Mouse (Mus musculus): ENCODE measurements at regions not wholly inside any gene's neighbourhood (a gene's known extent, or its start where the extent isn't known, plus 50 kb on each side); places are given as distances from the start of the nearest gene placed in this dataset.

GRCm38 (mm10) chr2:40342579-40342978, 1116.3 kb upstream of the Ppp6c start:
- DNase-seq (ENCODE audit: low read depth): peak; percentile 32
- no peak for TF ChIP-seq CTCF (IDR thresholded peaks at IDR 0.05; ENCODE audit: borderline replicate concordance, extremely low read depth, insufficient read depth, insufficient read length)
- TF ChIP-seq POLR2A (IDR thresholded peaks at IDR 0.05; ENCODE audit: borderline replicate concordance, extremely low read depth, insufficient read depth, insufficient read length, poor library complexity, severe bottlenecking): no peak

DNA sequence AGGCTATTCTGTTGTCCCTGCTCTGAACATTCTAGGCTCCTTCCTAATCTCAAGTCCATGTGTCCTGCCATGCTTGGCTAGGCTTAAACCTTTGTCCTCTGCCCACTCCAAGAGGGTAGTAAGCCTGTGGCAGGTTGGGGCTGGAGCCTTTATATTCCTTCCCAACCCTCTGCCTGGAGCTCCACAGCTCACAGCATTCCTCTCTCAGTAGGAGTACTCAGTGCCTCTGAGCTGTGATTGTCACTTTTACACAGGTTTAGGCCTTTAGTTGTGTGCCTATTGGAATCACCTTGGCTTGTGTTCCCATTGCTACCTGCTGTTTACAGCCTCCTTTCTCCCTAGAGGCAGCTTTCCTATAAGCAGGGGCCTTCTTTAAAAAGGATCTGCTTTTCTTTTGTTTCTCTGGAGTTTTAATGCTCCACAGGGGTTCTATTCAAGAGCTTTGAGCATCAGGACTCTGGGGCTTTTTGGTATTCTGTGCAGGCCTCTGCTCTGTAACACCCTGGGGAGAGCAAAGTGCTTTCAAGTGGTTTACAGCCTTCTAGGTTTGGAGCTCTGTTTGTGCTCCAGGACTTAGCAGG, 1106.1 kb upstream of the Ppp6c start:
- DNase-seq (ENCODE audit: low read depth): peak; percentile 70
- TF ChIP-seq CTCF (IDR thresholded peaks at IDR 0.05; ENCODE audit: borderline replicate concordance, extremely low read depth, insufficient read depth, insufficient read length) (no peak), POLR2A (IDR thresholded peaks at IDR 0.05; ENCODE audit: borderline replicate concordance, extremely low read depth, insufficient read depth, insufficient read length, poor library complexity, severe bottlenecking) (no peak)

GRCm38 (mm10) chr2:40321506-40321905, 1095.3 kb upstream of the Ppp6c start:
- DNase-seq (ENCODE audit: low read depth): no peak
- TF ChIP-seq POLR2A (IDR thresholded peaks at IDR 0.05; ENCODE audit: borderline replicate concordance, extremely low read depth, insufficient read depth, insufficient read length, poor library complexity, severe bottlenecking): no peak
- no peak for TF ChIP-seq CTCF (IDR thresholded peaks at IDR 0.05; ENCODE audit: borderline replicate concordance, extremely low read depth, insufficient read depth, insufficient read length)

GRCm38 (mm10) chr2:40320710-40321441, 1094.6 kb upstream of the Ppp6c start:
- TF ChIP-seq POLR2A (IDR thresholded peaks at IDR 0.05; ENCODE audit: borderline replicate concordance, extremely low read depth, insufficient read depth, insufficient read length, poor library complexity, severe bottlenecking): no peak
- TF ChIP-seq CTCF (IDR thresholded peaks at IDR 0.05; ENCODE audit: borderline replicate concordance, extremely low read depth, insufficient read depth, insufficient read length): no peak
- DNase-seq (ENCODE audit: low read depth): no peak
